Mouse (Mus musculus): ENCODE measurements at regions not wholly inside any gene's neighbourhood (a gene's known extent, or its start where the extent isn't known, plus 50 kb on each side); places are given as distances from the start of the nearest gene placed in this dataset.

DNA sequence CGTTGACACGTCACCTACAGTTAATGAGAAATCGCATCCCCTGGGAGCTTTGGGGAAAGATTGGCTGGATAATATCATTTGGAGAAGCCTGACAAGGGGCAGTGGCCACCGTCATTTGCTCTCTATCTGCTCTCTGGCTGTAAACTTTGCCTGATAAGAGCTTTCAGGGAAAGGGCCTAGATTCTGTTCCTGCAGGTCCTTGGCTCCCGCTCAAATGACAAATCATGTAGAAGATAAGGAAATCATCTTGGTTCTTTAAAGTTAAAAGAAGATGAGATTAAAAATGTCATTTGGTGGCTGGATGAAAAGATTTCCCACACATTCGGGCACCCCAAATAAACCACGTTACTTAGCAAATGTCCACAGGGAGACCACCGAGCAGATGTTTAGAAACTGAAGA is 223.4 kb downstream of the Sipa1l2 start:
- TF ChIP-seq CTCF (IDR thresholded peaks at IDR 0.05; ENCODE audit: low read depth) (no peak), EP300 (IDR thresholded peaks at IDR 0.05; ENCODE audit: low read depth) (no peak)

All from liver, postnatal 0 days (tissue).